Mouse (Mus musculus): ENCODE measurements at regions not wholly inside any gene's neighbourhood (a gene's known extent, or its start where the extent isn't known, plus 50 kb on each side); places are given as distances from the start of the nearest gene placed in this dataset.
A peak's percentile ranks its signal among the peaks of the same experiment; 100 is the strongest.

DNA sequence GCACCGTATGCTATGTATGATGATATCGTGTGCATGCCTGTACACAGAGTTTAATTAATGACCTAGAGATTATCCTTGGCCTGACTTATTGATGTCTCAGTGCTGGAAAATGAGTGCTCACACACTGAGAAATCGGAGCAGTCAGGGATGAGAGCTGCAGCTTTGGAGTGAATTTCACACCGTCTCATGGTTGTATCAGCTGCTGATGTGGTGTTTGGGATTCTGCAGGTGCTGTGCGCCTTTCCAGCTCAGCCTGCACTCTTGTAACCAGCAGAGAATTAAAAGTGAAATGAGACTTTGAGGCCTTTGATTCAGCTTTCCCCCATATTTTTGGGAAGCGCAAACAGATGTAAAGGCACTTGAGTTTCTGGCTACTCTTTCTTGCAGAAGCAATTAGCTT lies 100.6 kb upstream of the Fam92a start:
- peak in 1 of 2 experiments; percentile 2 for DNase-seq (ENCODE audit: low spot score in 2 of 2)

DNA sequence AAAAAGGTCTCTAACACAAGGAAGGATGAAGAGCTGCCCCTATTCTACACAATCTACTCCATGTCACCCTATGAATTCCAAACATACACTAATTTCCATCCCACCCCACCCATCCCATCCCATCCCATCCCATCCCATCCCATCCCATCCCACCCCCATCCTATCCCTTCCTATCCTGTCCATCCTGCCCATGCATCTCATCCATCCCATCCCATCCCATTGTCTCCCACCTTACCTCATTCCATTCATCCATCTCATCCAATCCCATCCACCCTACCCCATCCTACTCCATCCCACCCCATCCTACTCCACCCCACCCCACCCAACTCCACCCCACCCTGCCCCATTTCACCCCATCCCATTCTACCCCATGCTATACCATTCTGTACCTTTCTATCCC lies 91.9 kb upstream of the Fam92a start:
- DNase-seq (ENCODE audit: low spot score in 2 of 2), result no peak

DNA sequence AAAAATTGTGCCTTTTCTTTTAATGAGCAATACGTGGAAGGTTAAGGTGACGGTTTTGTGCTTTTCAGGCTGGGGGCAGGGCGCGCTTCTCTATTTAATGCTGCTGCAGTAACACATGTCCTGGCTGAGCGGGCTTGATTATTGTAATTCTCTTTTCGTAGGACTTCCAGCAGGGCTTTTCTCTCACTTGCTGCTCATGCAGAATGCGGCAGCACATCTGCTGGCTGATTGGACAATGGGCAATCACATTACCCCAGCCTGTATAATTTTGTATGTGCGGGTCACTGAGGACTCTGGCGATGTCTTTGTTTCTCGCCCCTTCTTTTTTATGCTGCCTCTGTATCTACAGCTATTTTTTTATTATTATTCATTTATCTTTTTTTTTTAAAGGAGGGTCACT lies 91.4 kb upstream of the Fam92a start:
- DNase-seq (ENCODE audit: low spot score in 2 of 2), result no peak

DNA sequence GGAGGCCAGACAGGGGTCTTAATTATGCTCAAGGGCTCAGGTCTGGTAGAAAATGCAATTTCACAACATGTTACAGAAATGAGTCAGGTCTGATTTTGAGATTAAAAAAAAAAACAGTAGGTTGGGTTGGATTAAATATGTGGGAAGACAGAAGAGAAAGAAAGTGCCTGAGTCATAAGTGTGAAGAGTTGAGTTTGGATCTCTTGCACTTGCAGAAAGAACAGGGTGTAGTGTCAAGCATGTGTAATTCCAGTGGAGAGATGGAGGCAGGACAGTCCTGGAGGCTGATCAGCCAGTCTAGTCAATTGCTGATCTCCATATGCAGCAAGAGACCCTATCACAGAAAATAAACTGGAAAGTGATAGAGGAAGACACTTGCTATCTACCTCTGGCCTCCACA lies 76.2 kb upstream of the Fam92a start:
- DNase-seq (ENCODE audit: low spot score in 2 of 2), result no peak

DNA sequence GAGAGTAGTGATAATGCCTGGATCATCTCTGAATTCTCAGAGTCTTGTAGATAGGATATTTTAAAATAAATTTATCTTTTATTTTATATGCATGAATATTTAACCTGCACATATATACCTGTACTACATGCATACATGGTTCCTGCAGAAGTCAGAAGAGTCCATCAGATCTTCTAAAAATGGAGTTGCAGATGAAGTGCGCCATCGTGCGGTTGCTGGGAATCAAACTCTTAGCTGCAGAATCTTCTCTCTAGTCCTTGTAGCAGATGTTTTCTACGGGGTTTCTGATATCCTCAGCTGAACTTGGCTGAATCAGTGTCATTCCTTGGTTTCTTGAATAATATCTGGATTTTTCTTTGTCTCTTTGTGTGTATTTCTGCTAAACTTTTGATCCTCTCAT lies 74.8 kb upstream of the Fam92a start:
- no peak for DNase-seq (ENCODE audit: low spot score in 2 of 2)

DNA sequence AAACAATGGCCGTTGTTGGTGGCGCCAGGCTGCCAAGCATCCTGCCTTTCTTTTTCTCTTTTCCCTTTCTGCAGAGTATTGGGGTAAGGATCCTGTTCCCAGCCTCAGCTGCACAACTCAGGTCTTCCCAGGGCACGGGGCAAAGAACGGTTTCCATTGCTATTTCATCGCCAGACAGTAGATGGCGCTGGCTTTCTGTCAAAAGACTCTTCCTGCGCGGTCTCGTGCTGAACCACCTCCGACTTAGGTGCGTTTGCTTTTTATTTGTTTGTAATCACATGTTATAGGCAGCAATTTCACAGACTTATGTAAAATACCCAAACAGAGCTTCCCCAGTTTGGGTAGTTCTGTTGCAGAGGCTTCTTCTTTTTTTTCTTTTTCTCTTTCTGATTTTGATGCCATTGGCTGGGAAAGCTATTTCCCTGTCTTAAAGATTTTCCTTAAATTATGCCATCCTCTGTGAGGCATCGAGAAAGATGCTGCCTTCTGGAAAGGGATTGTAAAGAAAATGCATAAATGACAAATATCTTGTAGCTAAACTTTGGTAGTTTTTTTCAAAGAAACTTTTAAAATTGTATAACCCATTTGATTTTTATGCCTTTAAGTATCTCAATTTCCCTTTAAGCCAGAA lies 69.2 kb upstream of the Fam92a start:
- peak; percentile 65 to 77 for DNase-seq (ENCODE audit: low spot score in 2 of 2)

DNA sequence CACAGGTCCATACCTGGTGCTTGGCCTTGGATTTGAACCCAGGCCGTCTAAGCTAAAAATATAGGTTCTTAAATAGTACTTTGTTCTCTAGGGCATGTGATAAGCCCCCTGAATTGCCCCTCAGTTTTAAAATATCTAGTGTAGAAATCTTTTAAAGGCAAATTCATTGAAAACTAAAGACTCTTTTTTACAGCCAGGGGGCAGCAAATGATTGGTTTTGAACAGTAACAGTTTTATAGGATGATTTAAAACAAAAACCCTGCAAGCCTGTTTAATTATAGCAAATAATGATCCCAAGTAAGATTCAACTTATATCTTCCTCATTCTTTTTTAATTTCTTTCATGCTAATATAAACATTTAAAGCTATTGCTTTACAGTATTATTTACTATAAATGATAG lies 58.9 kb upstream of the Fam92a start:
- DNase-seq (ENCODE audit: low spot score in 2 of 2), result peak in 1 of 2 experiments; percentile 49
